Mouse (Mus musculus) embryonic facial prominence, embryonic 10.5 days (tissue): ENCODE measurements at regions not wholly inside any gene's neighbourhood (a gene's known extent, or its start where the extent isn't known, plus 50 kb on each side); places are given as distances from the start of the nearest gene placed in this dataset.

Experiments used
- DNase-seq: peaks from one replicate; pipeline ENCODE4 v3.0.0-alpha.2; 2017; ENCODE audit warnings: low spot score
- H3K27ac ChIP-seq: fragments of 300-500 bp; sonication (generic); replicated peaks from 2 replicates; pipeline ENCODE4 v1.5.1; 2016; ENCODE audit warnings: mild to moderate bottlenecking
- H3K27me3 ChIP-seq: fragments of 300-500 bp; sonication (generic); replicated peaks from 2 replicates; pipeline ENCODE4 v1.6.1; 2016; ENCODE audit warnings: low read depth, mild to moderate bottlenecking; ENCODE audit not compliant: poor library complexity, severe bottlenecking
- H3K36me3 ChIP-seq: fragments of 300-500 bp; sonication (generic); replicated peaks from 2 replicates; pipeline ENCODE4 v1.6.1; 2016; ENCODE audit warnings: mild to moderate bottlenecking, moderate library complexity
- H3K4me1 ChIP-seq: fragments of 300-500 bp; sonication (generic); 2 replicates; pipeline ENCODE4 v1.6.1; 2016
- H3K4me3 ChIP-seq: fragments of 300-500 bp; sonication (generic); 2 replicates; pipeline ENCODE4 v1.5.1; 2016; ENCODE audit warnings: mild to moderate bottlenecking, moderate library complexity
- H3K9me3 ChIP-seq: fragments of 300-500 bp; sonication (generic); 2 replicates; pipeline ENCODE4 v1.6.1; 2016; ENCODE audit warnings: mild to moderate bottlenecking
- WGBS: fragments of 180-500 bp; shearing (Covaris S2); methylation state at CpG from one replicate; pipeline ENCODE4 v1.1.7; 2016; 5-methylcytosine and 5-hydroxymethylcytosine counted together

GRCm38 (mm10) chr3:42516286-42516685 is 773.9 kb downstream of the D3Ertd751e start:
- DNase-seq, result no peak

GRCm38 (mm10) chr3:42531397-42531796 is 789.0 kb downstream of the D3Ertd751e start:
- no peak for DNase-seq

More at GRCm38 (mm10) chr3:42516286-42516685, 773.9 kb downstream of the D3Ertd751e start:
- no peaks in the 10 kb centered on the region for H3K9me3 ChIP-seq
- 78% methylated on average over 2 of the region's 2 CpGs for whole genome bisulfite sequencing
- no peak overlapping the region for H3K27ac ChIP-seq
- no peak overlapping the region for H3K4me3 ChIP-seq
- no peaks in the 10 kb centered on the region for H3K4me1 ChIP-seq
- no peaks in the 10 kb centered on the region for H3K27me3 ChIP-seq
- no peaks in the 10 kb centered on the region for H3K36me3 ChIP-seq

GRCm38 (mm10) chr3:42566731-42567130 is 824.3 kb downstream of the D3Ertd751e start:
- Histone ChIP-seq H3K4me3 (no peak overlapping the region), H3K27ac (no peak overlapping the region), H3K9me3 (no peaks in the 10 kb centered on the region), H3K27me3 (no peaks in the 10 kb centered on the region), H3K4me1 (no peaks in the 10 kb centered on the region), H3K36me3 (no peaks in the 10 kb centered on the region)
- DNase-seq, result no peak
- WGBS, result 81% methylated on average over 1 of the region's 1 CpGs

More at GRCm38 (mm10) chr3:42531397-42531796, 789.0 kb downstream of the D3Ertd751e start:
- no peaks in the 10 kb centered on the region for H3K9me3 ChIP-seq
- H3K4me1 ChIP-seq, result no peaks in the 10 kb centered on the region
- no peak overlapping the region for H3K4me3 ChIP-seq
- H3K36me3 ChIP-seq, result no peaks in the 10 kb centered on the region
- H3K27me3 ChIP-seq, result no peaks in the 10 kb centered on the region
- 92% methylated on average over 4 of the region's 4 CpGs for WGBS
- H3K27ac ChIP-seq, result no peak overlapping the region

GRCm38 (mm10) chr3:42570364-42571024 is 828.1 kb downstream of the D3Ertd751e start:
- WGBS, result 91% methylated on average over 3 of the region's 3 CpGs
- Histone ChIP-seq H3K4me3 (no peak overlapping the region), H3K27me3 (no peaks in the 10 kb centered on the region), H3K27ac (no peak overlapping the region), H3K4me1 (peaks cover 6% of the 10 kb centered on the region), H3K36me3 (no peaks in the 10 kb centered on the region), H3K9me3 (no peaks in the 10 kb centered on the region)
- DNase-seq, result no peak

GRCm38 (mm10) chr3:42571877-42572459 is 829.6 kb downstream of the D3Ertd751e start:
- 23% methylated on average over 3 of the region's 3 CpGs for WGBS
- Histone ChIP-seq H3K4me1 (peaks cover 6% of the 10 kb centered on the region), H3K27me3 (no peaks in the 10 kb centered on the region), H3K27ac (no peak overlapping the region), H3K4me3 (no peak overlapping the region), H3K36me3 (no peaks in the 10 kb centered on the region), H3K9me3 (no peaks in the 10 kb centered on the region)
- no peak for DNase-seq

- peaks cover 6% of the 10 kb centered on the region for H3K4me1 ChIP-seq
- H3K27ac ChIP-seq, result no peak overlapping the region
- peak; percentile 31 for DNase-seq
- H3K4me3 ChIP-seq, result no peak overlapping the region
- no peaks in the 10 kb centered on the region for H3K9me3 ChIP-seq
- no peaks in the 10 kb centered on the region for H3K27me3 ChIP-seq
- no peaks in the 10 kb centered on the region for H3K36me3 ChIP-seq
Measured at GRCm38 (mm10) chr3:42573155-42573554, 830.7 kb downstream of the D3Ertd751e start.

- no peak for DNase-seq
- Histone ChIP-seq H3K9me3 (no peaks in the 10 kb centered on the region), H3K4me3 (no peak overlapping the region), H3K27ac (no peak overlapping the region), H3K4me1 (no peaks in the 10 kb centered on the region), H3K36me3 (no peaks in the 10 kb centered on the region), H3K27me3 (no peaks in the 10 kb centered on the region)
- 35% methylated on average over 1 of the region's 1 CpGs for WGBS
Measured at GRCm38 (mm10) chr3:42582311-42582710, 839.9 kb downstream of the D3Ertd751e start.

GRCm38 (mm10) chr3:42587296-42587932 is 845.0 kb downstream of the D3Ertd751e start:
- no peaks in the 10 kb centered on the region for H3K36me3 ChIP-seq
- no peaks in the 10 kb centered on the region for H3K4me1 ChIP-seq
- DNase-seq, result no peak
- no peak overlapping the region for H3K27ac ChIP-seq
- no peak overlapping the region for H3K4me3 ChIP-seq
- no peaks in the 10 kb centered on the region for H3K9me3 ChIP-seq
- H3K27me3 ChIP-seq, result no peaks in the 10 kb centered on the region
- 78% methylated on average over 6 of the region's 6 CpGs for WGBS

GRCm38 (mm10) chr3:42589516-42589915 is 847.1 kb downstream of the D3Ertd751e start:
- no peak for DNase-seq
- Histone ChIP-seq H3K9me3 (no peaks in the 10 kb centered on the region), H3K4me1 (no peaks in the 10 kb centered on the region), H3K27me3 (no peaks in the 10 kb centered on the region), H3K4me3 (no peak overlapping the region), H3K36me3 (no peaks in the 10 kb centered on the region), H3K27ac (no peak overlapping the region)
- 91% methylated on average over 2 of the region's 2 CpGs for WGBS

- H3K27ac ChIP-seq, result no peak overlapping the region
- no peak for DNase-seq
- 80% methylated on average over 2 of the region's 2 CpGs for WGBS
Measured at GRCm38 (mm10) chr3:42590126-42590525, 847.7 kb downstream of the D3Ertd751e start.

GRCm38 (mm10) chr3:42593792-42594433 is 851.5 kb downstream of the D3Ertd751e start:
- H3K27me3 ChIP-seq, result no peaks in the 10 kb centered on the region
- H3K36me3 ChIP-seq, result no peaks in the 10 kb centered on the region
- WGBS, result 77% methylated on average over 6 of the region's 6 CpGs
- no peak overlapping the region for H3K4me3 ChIP-seq
- H3K4me1 ChIP-seq, result no peaks in the 10 kb centered on the region
- H3K27ac ChIP-seq, result no peak overlapping the region
- no peaks in the 10 kb centered on the region for H3K9me3 ChIP-seq
- no peak for DNase-seq

More at GRCm38 (mm10) chr3:42590126-42590525, 847.7 kb downstream of the D3Ertd751e start:
- Histone ChIP-seq H3K27me3 (no peaks in the 10 kb centered on the region), H3K9me3 (no peaks in the 10 kb centered on the region), H3K4me3 (no peak overlapping the region), H3K4me1 (no peaks in the 10 kb centered on the region), H3K36me3 (no peaks in the 10 kb centered on the region)

GRCm38 (mm10) chr3:42596686-42597085 is 854.3 kb downstream of the D3Ertd751e start:
- no peak for DNase-seq
- WGBS, result 75% methylated on average over 1 of the region's 1 CpGs
- Histone ChIP-seq H3K36me3 (no peaks in the 10 kb centered on the region), H3K4me3 (no peak overlapping the region), H3K27ac (no peak overlapping the region), H3K9me3 (no peaks in the 10 kb centered on the region), H3K27me3 (no peaks in the 10 kb centered on the region), H3K4me1 (no peaks in the 10 kb centered on the region)
